Mouse (Mus musculus) stomach, postnatal 0 days (tissue): Measurements from ENCODE around the gene Clca3a1.

Source experiments
- CTCF ChIP-seq: IDR thresholded peaks from 2 replicates; pipeline ENCODE4 v1.5.1; 2016; ENCODE audit warnings: antibody characterized with exemption, low read depth, mild to moderate bottlenecking, moderate library complexity
- EP300 ChIP-seq: optimal IDR thresholded peaks from 2 replicates; pipeline ENCODE3; 2016; ENCODE audit warnings: antibody characterized with exemption

DNA sequence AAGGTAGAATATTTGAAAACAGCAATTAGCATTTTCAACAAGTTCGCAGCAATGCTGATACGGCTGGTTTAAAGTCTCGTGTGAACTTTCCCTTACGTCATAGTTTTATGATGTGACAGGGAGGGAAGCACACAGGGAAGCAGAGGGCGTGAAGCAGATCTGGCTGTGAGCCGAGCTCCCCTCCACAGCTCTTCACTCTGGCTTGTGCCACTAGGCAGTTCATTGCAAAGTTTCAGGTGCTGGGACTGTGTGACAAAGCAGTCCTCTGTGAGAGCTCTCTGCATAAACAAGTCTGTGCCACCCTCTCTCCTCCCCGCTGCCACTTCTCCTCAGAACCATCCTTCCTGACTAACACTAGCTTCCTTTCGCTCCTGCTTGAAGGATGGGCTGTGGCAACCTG is 72.5 kb downstream of the Clca3a1 start:
- TF ChIP-seq CTCF = no peak
- no peak for TF ChIP-seq EP300
